Mouse (Mus musculus) effector memory CD4-positive, alpha-beta T cell, adult 5 months (primary cell): ENCODE measurements around the gene Rora. TPM values are rescaled to one million over a fixed set of nuclear protein-coding genes. Genes with fewer than 3 reads are reported as not detected.

Experiments
- polyA plus RNA-seq: library from polyadenylated mRNA; unstranded; fragments of 100-300 nt; shearing (Covaris generic); gene quantifications from one replicate; pipeline ENCODE4 v1.2.1, GENCODE M21; 2017

Gene Rora
- polyA plus RNA-seq, result 484 TPM

GRCm38 (mm10) chr9:68653211-68654038 is at the start of gene Rora:
TSS of gene Rora (plus strand) at chr9:68653786.

DNA sequence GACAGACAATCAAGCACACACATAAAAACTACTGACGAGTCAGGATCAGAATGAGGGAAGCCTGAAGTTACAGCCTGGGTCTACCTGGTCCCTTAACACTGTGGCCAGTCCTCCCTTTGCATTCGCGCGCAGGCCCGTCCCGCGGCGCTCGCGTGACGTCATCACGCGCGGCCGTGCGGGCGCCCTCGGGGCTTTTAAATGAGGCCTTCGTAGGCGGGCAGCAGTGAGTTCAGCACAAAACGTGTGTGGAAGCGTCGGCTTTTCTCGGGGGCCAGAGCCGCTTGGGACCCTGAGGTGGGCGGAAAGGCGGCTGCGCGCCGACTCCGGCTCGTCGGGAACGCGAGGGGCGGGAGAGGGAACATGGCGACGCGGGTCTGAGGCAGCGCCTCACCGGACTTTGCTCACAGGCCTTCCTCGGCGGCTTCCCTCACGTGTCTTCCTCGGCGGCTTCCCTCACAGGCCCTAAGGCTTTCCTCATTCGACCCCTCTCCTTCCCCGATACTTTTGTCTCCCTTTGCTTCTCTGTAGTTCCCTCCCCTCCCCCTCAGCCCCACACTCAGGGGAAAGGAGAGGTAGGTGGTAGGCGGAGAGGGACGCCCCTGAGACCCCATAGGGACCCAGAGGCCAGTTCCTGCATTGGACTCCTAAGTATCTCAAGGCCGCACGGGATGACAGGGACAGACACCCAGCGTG is 744.3 kb downstream of the Rora start, which contains the start of gene Ice2:
Gene Ice2, plus strand, starts transcription at position 147 of the 693 bp plus-strand sequence.

